Mouse (Mus musculus) erythroblast, embryonic 14.5 days (primary cell): ENCODE measurements around the gene Rsrp1. TPM values are rescaled to one million over a fixed set of nuclear protein-coding genes. Genes with fewer than 3 reads are reported as not detected.

Source experiments
- H3K27me3 ChIP-seq: 2 replicates; pipeline ENCODE4 v1.6.1; 2012; ENCODE audit warnings: inconsistent platforms; ENCODE audit not compliant: control insufficient read depth
- H3K36me3 ChIP-seq: 2 replicates; pipeline ENCODE4 v1.6.1; 2012; ENCODE audit warnings: mild to moderate bottlenecking, inconsistent platforms; ENCODE audit not compliant: control insufficient read depth
- H3K4me1 ChIP-seq: 2 replicates; pipeline ENCODE4 v1.6.1; 2012; ENCODE audit warnings: inconsistent platforms; ENCODE audit not compliant: control insufficient read depth
- H3K4me3 ChIP-seq: replicated peaks from 2 replicates; pipeline ENCODE3; 2012; ENCODE audit warnings: moderate library complexity, mild to moderate bottlenecking, inconsistent platforms
- H3K9me3 ChIP-seq: 2 replicates; pipeline ENCODE4 v1.6.1; 2012; ENCODE audit warnings: low read length, inconsistent platforms, mixed read lengths; ENCODE audit not compliant: control insufficient read depth
- GATA1 ChIP-seq: IDR thresholded peaks from 2 replicates; pipeline ENCODE4 v1.6.1; 2012; ENCODE audit warnings: low read length, inconsistent platforms, mixed read lengths
- TAL1 ChIP-seq: IDR thresholded peaks from 3 replicates; pipeline ENCODE4 v1.6.1; 2012; ENCODE audit warnings: low read length, inconsistent platforms, mixed read lengths
- polyA plus RNA-seq: library from polyadenylated mRNA; stranded (reverse); fragments of >175 nt; gene quantifications from 2 replicates; pipeline ENCODE4 v1.2.3, GENCODE M21; 2012

Rsrp1 gene
- polyA plus RNA-seq, 1 experiment, result 62.6 TPM

DNA sequence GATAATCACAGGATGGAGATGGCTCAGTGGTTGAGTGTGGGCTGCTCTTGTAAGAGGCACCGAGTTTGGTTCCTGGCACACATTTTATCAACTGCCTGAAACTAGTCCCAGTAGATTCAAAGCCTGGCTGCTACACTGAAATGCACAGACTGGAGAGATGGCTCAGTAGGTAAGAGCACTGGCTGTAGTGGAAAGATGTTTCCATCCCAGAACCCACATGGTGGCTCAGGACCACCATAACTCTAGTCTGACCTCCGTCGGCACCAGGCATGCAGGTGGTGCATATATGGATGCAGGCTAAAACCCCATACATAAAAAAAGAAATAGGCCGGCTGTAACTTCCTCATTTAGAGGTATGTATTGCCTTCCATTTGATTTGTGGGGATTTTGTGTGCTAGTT, 6.1 kb downstream of the Rsrp1 start:
- H3K4me3 ChIP-seq, result peak overlapping the region; percentile 70
- TF ChIP-seq GATA1, result no peak
- TF ChIP-seq TAL1, result no peak
- peaks cover 72% of the 10 kb centered on the region for H3K4me1 ChIP-seq
- no peaks in the 10 kb centered on the region for H3K27me3 ChIP-seq
- peaks cover 87% of the 10 kb centered on the region for H3K36me3 ChIP-seq
- H3K9me3 ChIP-seq, result no peaks in the 10 kb centered on the region

DNA sequence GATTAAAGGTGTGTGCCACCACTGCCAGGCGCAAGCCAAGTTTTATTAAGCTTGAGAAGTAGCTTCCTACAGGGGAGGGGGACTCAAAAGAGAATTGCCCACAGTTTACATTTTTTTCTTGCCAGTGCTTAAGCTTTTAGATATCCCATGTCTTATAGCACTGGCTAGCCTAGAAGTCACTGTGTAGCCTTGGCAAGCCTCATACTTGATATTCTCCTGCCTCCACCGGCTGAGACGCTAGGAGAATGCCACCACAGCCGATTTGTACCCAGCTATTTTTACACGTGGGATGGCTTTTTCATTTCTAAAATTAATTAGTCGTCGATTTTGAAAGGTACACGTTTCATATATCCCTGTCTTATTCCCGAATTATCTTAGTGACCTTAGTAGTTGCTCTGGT, 6.8 kb downstream of the Rsrp1 start:
- Histone ChIP-seq H3K4me3 (peak overlapping the region; percentile 70), H3K9me3 (no peaks in the 10 kb centered on the region), H3K4me1 (peaks cover 67% of the 10 kb centered on the region), H3K27me3 (no peaks in the 10 kb centered on the region), H3K36me3 (peaks cover 87% of the 10 kb centered on the region)
- TF ChIP-seq GATA1 (no peak), TAL1 (no peak)

DNA sequence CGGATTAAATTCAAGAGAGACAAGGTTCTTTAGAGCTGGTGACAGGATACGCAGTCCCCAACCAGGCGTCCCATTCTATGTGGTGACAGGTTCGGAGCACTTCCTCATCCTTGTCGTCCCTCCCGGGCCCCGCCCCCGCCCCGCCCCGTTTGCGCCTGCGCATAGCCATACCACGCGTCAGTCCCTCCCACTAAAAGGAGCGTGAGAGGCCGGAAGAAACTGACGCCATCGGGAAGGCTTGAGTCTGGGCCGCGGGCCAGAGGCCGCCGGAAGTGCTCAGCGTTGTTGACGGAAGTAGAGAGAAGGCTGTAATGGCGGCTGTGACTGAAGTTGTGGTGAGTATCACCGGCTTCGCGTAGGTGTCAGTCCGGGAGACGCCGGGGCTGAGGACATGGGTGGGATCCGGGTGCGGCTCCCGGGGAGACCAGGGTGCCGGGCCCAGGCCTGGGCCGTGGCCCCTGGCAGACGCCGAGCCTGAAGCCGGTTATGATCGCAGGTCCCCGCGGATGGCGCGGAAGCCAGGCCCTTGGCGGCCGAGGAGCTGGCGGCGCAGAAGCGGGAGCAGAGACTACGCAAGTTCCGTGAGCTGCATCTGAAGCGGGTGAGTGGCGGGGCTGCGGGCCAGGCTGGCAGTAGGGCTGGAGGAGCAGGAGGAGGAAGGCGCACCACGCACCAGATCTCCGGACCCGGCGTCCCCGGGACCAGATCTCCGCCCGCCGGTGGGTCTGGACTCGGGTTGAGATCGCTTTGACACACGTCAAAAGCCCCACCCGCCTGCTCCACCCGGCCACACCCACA, 7.5 kb downstream of the Rsrp1 start, which contains the start of gene Syf2:
Syf2 (plus strand) TSS at position 215 of the 798 bp plus-strand sequence.
- H3K4me3 ChIP-seq, result peak within 1 kb of the TSS; percentile 70
- H3K36me3 ChIP-seq, result peaks cover 87% of the 10 kb centered on the region
- H3K4me1 ChIP-seq, result peaks cover 60% of the 10 kb centered on the region
- H3K27me3 ChIP-seq, result no peaks in the 10 kb centered on the region
- H3K9me3 ChIP-seq, result no peaks in the 10 kb centered on the region
- TF ChIP-seq TAL1, result no peak

DNA sequence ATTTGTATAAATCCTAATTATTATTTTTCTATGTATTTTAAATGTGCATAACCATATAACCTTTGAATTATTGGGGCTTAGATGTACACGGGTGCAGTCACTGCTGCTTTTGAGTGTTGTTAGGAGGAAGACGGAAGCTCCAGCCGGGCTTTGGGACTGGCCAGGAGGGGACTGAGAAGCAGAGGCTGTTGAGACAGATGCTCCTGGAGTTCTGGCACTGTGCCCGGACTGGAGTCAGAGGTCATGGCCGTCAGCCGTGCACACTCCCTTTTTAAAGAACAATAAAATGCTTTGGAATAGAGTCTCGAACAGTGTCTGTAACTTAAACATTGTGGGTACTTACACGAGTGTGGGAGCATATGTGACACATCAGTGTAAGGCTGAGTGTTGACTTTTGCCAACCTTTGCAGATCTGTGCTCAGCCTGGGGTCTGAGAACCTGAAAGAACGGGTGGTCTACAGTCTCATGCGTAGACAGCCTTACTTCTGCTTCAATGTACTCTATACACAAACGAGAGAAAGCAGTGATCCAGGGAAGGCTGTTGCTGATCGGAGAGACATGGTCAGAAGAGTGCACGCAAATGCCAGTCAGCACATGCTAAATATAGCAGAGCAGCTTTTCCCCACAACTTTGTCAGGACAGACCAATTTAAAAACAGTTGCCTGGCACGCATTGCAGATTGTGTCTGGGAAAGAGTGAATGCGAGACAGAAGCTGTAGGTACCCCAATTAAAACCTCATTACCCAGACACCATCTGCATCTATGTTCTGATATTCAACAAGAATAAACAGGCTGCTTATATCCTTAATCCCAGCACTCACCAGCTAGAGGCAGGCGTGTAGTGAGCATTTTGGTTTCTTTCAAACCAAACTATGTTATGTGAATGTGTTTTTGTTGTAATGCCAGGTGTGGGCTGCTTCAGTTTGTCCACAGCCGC, 14.1 kb downstream of the Rsrp1 start:
- no peaks in the 10 kb centered on the region for H3K9me3 ChIP-seq
- no peak for TF ChIP-seq TAL1
- TF ChIP-seq GATA1, result no peak
- H3K4me1 ChIP-seq, result peaks cover 7% of the 10 kb centered on the region
- H3K4me3 ChIP-seq, result no peak overlapping the region
- peaks cover 59% of the 10 kb centered on the region for H3K36me3 ChIP-seq
- H3K27me3 ChIP-seq, result peaks cover 14% of the 10 kb centered on the region

DNA sequence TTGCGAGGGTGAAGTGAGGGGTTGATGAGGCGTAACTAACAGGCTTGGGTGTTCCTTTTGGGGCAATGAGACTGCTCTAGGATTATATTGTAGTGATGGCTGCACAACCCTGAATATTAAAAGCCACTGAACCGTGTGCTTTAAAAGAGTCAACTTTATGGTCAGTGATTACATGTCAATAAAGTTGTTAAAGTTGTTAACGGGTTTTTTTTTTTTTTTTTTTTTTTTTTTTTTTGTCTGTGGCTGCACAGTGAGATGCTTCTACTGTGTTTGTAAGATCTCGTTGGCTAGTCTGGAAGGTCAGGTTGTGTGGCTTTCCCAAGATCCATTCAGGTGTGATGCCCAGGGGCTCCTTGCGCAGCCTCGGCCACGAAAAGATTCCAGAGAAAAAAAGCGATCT, 16.5 kb downstream of the Rsrp1 start:
- Histone ChIP-seq H3K27me3 (peaks cover 37% of the 10 kb centered on the region), H3K4me3 (no peak overlapping the region), H3K9me3 (no peaks in the 10 kb centered on the region), H3K4me1 (no peaks in the 10 kb centered on the region), H3K36me3 (peaks cover 35% of the 10 kb centered on the region)
- TF ChIP-seq TAL1 (no peak), GATA1 (no peak)

DNA sequence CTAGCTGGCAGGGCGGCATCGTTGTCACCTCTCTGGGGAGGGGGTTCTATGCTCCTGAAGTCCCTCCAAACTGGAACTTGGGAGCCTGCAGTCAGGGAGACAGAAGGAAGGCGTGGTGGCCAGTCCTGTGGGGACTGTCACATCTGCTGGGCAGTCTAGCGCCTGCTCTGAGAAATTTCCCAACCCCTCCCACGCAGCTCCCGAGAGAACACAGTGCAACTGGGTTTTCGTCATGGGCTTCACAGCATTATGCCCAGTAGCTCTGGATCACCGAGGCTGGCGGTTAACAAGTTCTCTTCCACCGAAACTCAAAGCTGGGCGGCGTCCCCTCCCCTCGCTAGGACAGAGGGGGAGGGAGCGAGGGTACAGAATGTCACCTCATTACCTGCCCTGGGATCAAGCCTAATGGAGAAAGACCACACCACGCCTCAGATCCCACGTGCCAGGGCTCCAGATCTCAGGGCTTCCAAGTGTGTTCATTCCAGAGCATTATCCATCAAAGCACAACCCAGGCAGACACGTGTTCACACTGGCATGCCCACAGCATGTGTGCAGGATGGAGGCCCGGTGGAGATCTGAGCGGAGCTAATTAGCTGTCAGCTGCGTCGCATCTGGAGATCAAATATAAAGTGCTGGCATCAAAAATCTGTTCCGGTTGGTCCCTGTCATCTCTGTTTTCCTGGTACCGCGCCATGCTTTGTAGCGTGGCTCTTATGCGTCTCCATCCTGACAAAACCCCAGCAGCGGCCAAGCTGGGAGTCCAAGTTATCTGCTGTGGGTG, 20.6 kb downstream of the Rsrp1 start:
- Histone ChIP-seq H3K36me3 (no peaks in the 10 kb centered on the region), H3K9me3 (no peaks in the 10 kb centered on the region), H3K27me3 (peaks cover 43% of the 10 kb centered on the region), H3K4me3 (no peak overlapping the region), H3K4me1 (peaks cover 8% of the 10 kb centered on the region)
- TF ChIP-seq TAL1, result no peak
- TF ChIP-seq GATA1, result no peak

DNA sequence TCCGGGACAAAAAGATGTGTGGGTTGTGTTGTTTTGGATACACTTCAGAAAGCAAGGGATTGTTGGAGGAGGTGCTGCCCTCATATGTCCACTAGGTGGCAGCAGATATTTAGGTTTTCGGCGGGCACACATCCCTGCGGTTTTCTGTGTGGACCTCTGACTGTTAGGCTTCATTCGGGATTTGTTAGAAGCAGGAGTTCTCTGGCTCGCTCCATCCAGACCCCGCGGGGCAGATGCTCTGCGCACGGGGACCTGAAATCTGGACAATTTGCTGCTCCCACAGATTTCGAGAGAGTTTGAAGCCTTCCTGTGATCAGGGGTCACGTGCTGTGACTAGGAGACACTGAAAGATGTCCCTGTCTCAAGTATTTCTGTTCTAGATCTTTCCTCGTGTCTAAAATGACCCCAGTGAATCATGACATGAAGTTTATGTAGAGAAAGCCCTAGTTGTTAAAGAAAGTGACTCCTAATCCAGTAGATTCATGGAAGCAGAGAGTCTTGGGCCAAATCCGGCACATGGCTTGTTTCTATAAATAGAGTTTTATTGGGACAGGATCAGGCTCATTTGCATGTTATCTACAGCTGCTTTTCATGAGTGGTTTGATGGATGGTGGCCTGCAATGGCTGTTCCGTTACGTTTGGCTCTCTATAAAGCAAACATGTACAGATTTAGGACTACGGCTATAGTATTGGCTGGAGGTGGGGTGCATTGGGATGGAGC, 22.8 kb downstream of the Rsrp1 start:
- H3K4me1 ChIP-seq, result peaks cover 8% of the 10 kb centered on the region
- peaks cover 35% of the 10 kb centered on the region for H3K27me3 ChIP-seq
- no peak for TF ChIP-seq GATA1
- TF ChIP-seq TAL1, result no peak
- H3K9me3 ChIP-seq, result no peaks in the 10 kb centered on the region
- H3K4me3 ChIP-seq, result peak overlapping the region; percentile 38
- H3K36me3 ChIP-seq, result no peaks in the 10 kb centered on the region

DNA sequence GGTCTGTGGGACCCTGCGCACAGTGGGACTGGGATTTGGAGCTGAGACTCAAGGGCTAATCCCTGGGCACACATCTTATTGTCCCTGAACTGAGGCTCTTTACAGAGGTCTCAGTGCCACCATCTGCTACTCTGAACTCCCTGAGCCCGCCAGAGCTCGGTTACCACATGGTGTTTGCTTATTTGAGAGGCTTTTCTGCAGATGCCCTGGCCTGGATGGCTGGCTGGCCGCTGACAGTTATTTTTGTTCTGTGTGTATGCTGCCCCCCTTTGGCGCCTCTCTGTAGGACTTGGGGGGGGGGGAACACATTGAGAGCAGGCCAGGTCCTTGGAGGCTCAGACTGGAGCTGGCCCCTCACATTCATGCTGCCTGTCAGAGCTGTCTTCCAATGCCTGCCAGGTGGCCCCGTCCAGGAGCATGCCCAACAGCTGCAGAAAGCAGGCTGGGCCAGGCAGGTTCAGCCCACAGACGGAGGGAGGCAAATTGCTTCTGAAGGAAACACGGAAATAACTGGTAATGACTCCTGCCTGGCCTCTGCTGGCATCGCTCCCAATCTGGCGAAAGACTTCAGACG, 27.2 kb downstream of the Rsrp1 start:
- H3K4me3 ChIP-seq, result no peak overlapping the region
- H3K4me1 ChIP-seq, result peaks cover 13% of the 10 kb centered on the region
- H3K36me3 ChIP-seq, result no peaks in the 10 kb centered on the region
- H3K9me3 ChIP-seq, result peaks cover 5% of the 10 kb centered on the region
- peaks cover 24% of the 10 kb centered on the region for H3K27me3 ChIP-seq
- TF ChIP-seq GATA1 (no peak), TAL1 (no peak)
